Mouse (Mus musculus) right cerebral cortex, adult 2 months (tissue): ENCODE data around the gene Car9.

ENCODE experiments used
- DNase-seq, 2 experiments: peaks; one replicate each; pipeline ENCODE4 v3.0.0; 2021 to 2022; ENCODE audit warnings: low spot score in 2 of 2

Car9 gene

GRCm38 (mm10) chr4:43493186-43493845 lies 13.4 kb upstream of the Car9 start:
- DNase-seq, result peak; percentile 95 to 97

DNA sequence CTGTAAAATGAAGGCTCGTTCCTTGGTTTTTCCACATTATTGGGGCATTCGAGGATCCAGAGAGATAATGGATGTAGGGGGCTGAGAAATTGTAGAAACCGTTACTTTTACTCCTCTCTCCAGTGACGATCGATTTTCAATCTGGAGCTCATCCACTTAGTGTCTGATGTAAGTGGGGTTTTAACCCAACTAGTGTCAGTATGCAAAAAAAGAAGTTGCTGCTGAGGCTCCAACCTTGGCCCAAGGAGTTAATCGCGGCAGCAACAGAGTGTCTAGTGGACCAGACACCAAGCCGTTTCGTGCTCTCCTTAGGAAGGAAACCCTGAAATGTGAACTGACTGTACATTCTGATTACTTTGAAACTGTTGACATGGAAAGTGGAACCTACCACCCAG lies 12.9 kb upstream of the Car9 start:
- no peak for DNase-seq

DNA sequence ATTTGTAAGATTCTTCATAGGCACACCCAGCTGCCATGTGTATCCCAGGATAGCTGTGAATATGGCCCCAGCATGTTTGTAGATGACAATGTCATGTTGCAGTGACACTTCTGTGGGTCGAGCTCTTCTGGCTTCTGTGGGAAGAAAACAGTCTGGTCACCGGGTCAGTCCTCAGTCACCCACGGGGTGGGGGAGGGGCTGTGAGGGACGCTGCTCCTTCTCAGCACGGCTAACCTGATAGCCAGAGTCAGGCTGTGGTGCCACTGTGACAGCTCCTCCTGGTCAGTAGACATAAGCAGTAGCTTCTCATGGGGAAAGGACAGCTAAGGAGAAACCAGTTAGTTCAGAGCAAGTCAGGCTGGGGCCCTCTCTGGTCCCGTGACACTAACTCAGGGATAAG lies 10.2 kb upstream of the Car9 start:
- DNase-seq, result no peak

DNA sequence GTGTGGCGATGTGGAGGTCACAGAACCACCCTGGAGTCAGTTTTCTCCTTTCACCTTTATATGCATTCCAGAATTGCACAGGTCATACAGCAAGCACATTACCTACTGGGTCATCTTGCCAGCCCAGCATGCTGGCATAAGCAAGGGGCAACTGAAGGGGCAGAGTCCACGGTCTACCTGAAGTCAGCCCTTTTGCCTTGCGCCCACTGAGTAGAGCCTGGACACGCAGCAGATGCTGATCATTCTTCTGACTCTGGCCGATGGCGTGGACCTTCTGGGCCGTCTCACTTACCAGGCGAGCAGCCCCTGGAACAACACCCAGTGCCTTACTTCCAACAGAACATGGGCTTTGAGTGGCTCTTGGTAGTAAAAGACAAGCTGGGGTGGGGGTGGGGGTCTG lies 9.4 kb upstream of the Car9 start:
- no peak for DNase-seq

DNA sequence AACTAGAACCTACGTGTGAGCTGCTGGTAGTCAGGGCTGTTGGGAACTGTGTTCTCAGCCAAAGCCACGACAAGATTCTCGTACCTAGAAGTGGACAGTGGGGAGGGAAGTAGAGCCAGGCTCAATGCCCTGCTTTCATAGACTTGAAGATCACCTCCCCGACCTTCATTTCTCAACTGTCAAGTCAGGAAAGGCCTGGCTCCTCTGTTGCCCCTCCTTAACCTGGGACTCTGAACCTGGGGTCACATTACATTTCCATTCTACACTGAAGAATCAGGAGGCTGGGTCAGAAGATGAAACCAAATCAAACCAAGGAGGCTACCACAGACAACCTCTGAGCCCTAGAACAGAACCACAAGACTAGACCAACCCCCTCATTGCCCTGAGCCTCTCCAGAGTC lies 8.8 kb upstream of the Car9 start:
- DNase-seq, result no peak

DNA sequence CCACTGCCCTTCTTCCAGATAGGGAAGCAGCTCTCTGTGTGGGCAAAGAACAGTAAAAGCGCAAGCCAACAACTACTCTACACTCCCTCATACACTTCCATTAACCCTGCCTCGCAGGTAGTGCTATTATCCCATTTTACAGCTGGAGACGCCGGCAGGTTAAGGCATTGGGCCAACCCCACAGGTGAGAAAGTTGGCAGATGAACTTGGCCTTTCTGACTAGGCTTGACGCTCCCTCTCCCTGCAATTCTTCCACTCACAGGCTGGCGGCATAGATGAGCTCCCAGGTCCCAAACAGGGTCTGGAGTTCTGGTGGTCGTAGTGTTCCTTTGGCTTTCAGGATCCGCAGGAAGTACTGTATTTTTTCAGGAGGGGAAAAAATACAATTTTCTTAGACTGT lies 7.8 kb upstream of the Car9 start:
- no peak for DNase-seq

DNA sequence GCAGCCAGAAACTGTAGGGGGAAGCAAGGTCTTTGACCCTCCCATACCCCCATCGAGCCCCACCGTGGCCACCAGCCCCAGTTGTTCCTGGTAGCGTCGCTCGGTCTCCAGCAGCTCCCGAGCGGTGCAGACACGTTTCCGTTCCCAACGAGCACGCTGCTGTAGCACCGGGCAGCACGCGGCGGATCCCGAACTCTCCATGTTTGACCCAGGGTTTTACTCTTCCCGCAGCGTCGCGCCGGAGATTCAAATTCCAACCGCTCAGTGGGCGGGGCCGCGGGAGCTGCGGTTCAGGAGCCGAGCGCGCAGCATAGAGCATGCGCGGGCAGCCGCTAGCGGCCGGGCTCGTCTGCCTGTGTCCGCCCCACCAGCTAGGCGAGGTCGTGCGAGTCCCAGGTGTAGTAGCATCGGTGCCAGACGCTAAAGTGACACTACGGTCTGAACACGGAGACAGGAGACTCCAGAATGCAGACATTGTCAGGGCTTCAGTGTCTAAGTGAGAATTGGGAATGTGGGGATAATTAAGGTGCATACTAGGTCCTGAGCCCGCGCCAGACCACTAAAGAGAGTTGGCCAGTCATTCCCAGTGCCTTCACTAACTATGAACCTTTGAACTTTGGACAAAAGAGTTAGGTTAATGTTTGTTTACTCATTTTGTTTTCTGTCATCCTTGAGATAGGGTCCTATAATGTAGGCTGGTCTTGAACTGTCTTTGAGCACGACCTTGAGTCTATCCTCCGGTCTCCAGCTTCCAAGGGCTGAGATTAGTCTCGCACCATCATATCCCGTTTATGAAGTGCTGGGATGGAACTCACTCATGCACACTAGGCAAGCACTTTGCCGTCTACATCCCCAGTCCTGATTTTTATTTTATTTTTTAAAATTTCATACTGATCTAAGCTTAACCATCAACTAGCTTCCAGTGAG lies 7.1 kb upstream of the Car9 start, which contains the start of gene Arhgef39:
Arhgef39 (minus strand) TSS at position 289 of the 927 bp plus-strand sequence.
- DNase-seq, result peak; percentile 72 to 77

- no peak for DNase-seq
Observed at GRCm38 (mm10) chr4:43503041-43503440, 3.7 kb upstream of the Car9 start.

DNA sequence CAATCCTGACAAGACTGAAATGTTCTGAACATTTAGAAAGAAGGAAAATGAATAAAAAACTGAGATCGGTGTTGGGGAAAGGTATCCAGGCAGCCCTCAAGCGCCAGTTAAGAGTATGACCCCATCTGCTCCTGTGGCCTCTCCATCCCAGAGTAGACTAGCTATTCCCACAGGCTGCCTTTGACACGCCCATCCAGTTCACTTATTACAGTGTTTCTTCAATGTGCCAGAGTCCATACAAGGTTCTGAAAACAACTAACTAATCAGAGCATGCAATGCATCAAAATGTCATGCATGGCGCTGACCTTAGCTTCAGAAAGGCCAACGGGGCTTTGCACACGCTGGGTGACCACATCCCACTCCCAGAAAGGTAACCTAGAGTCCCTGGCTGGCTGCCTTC lies 3.3 kb upstream of the Car9 start:
- DNase-seq, result no peak

GRCm38 (mm10) chr4:43504269-43504668 lies 2.5 kb upstream of the Car9 start:
- DNase-seq, result no peak

GRCm38 (mm10) chr4:43506074-43506473 lies 692 bp upstream of the Car9 start:
- DNase-seq, result no peak

- DNase-seq, result no peak
Observed at GRCm38 (mm10) chr4:43507938-43508665, 1.3 kb downstream of the Car9 start.

DNA sequence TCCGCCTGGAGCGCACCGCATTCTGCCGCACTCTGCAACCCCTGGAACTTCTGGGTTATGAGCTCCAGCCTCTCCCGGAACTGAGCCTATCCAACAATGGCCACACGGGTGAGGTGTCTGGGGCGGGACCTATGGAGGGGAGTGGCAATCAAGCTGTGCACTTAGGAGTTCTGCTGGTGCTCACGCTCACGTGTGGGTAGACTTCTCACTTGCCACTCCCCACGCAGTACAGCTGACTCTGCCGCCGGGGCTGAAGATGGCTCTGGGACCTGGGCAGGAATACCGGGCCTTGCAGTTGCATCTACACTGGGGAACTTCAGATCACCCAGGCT lies 1.9 kb downstream of the Car9 start:
- peak in 1 of 2 experiments; percentile 38 for DNase-seq

GRCm38 (mm10) chr4:43509109-43509508 lies 2.3 kb downstream of the Car9 start:
- no peak for DNase-seq

GRCm38 (mm10) chr4:43511675-43512454 lies 5.1 kb downstream of the Car9 start:
- no peak for DNase-seq

DNA sequence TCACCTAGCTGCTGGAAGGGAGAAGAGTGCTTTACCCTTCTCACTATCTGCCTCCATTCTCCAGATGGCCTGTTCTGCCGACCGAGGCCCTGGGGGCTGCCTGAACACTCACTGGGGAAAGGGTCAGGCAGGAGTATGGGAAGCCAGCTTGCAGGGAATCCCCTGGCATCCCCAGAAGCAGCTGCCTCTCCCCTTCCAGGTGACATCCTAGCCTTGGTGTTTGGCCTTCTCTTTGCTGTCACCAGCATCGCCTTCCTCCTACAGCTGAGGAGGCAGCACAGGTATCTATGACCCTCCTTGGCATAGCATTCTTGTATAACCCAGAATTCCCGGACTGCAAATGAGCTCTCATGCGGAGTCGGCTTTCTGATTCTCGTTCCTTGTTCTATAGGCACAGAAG lies 5.9 kb downstream of the Car9 start:
- no peak for DNase-seq

DNA sequence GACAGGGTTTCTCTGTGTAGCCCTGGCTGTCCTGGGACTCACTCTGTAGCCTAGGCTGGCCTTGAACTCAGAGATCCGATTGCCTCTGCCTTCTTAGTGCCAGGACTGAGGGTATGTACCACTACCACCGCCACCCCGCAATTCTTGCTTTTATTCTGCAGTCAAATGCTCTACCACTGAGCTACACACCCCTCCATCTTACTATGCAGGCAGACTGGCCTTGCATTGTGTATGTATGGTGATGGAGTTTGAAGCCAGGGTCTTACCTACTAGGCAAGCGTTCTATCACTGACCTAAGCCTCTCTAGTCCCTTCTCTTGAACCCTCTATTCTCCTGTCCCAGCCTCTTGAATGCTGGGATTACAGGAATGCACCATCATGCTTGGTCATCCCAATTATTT lies 6.5 kb downstream of the Car9 start:
- DNase-seq, result no peak

DNA sequence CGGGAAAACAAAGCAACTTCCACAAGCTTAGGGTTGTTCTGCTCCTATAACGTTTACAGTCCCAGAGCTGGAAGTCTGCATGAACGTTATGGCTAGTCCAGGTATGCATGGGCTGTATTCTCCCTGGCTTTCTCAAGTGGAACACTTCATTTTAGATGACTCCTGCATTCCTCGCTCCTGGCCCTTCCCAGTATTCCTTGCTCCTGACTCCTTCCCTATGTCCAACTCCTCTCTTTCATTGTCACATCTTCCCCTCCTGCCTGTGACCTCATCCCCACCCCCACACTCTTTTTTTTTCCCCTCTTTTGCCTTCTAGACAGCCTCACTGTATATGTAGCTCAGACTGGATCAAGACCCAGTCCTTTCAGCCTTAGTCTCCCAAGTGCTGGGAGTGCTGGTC lies 7.0 kb downstream of the Car9 start:
- DNase-seq, result no peak

GRCm38 (mm10) chr4:43515764-43516708 lies 9.3 kb downstream of the Car9 start:
- DNase-seq, result no peak

DNA sequence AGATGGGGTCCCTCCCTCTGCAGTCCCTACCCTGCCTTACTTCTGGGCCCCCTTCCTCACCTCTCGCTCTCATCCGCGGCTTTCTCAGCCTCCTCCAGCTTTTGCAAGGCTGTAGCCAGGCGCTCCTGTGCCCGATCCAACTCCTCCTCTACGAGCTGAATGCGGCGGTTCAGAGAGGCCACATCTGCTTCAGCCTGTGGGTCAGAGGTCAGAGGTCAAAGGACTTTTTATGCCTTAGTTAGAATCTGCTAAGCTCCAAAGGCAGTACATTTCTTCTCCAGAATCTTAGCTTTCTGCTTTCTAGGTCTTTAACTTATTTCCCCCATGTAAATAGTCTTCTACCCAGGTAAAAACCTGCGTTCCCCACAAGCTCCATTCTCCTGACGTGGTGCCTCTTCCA lies 12.8 kb downstream of the Car9 start:
- DNase-seq, result no peak

DNA sequence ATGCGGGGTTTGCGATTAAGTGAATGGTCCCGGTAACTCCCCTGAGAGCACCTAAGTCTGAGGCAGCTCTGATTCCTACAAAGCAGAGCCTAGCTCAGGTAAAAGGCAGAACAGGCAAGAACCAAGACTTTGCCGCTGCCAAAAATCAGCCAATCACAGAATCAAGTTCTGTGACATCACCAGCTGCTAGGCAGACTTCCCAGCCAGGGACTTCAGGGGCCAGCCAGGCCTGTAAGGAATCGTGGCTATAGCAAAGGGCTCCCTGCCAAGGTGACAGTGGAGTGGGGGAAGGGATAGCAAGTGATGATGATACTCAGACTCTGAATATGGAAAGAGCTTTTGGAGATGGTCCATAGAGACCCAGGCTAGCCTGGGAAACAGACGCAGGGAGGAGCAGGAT lies 13.2 kb downstream of the Car9 start:
- peak; percentile 91 to 96 for DNase-seq
